Mouse (Mus musculus): Measurements from ENCODE around the gene Klhdc1. TPM values are rescaled to one million over a fixed set of nuclear protein-coding genes. Genes with fewer than 3 reads are reported as not detected.

Gene Klhdc1
- polyA plus RNA-seq, 1 experiment = 5.9 TPM

GRCm38 (mm10) chr12:69300391-69300790 lies 59.4 kb downstream of the Klhdc1 start:
- no peak overlapping the region for H3K27ac ChIP-seq (ENCODE audit: insufficient read depth, low read length)
- 0 out of 2 replicates have a peak, but pooled peaks cover 4% of the 10 kb centered on the region for H3K4me1 ChIP-seq (ENCODE audit: control insufficient read depth, insufficient read depth, low read length)
- H3K4me3 ChIP-seq (ENCODE audit: insufficient read depth, low read length) = no peak overlapping the region
- TF ChIP-seq CTCF (IDR thresholded peaks at IDR 0.05; ENCODE audit: borderline replicate concordance, insufficient read depth, low read length) = no peak
- no peak for TF ChIP-seq POLR2A (IDR thresholded peaks at IDR 0.05; ENCODE audit: low read depth, low read length)

- Histone ChIP-seq H3K27ac (ENCODE audit: insufficient read depth, low read length) (no peak overlapping the region), H3K4me3 (ENCODE audit: insufficient read depth, low read length) (no peak overlapping the region), H3K4me1 (ENCODE audit: control insufficient read depth, insufficient read depth, low read length) (no peaks in the 10 kb centered on the region)
- no peak for TF ChIP-seq POLR2A (IDR thresholded peaks at IDR 0.05; ENCODE audit: low read depth, low read length)
- no peak for TF ChIP-seq CTCF (IDR thresholded peaks at IDR 0.05; ENCODE audit: borderline replicate concordance, insufficient read depth, low read length)
Observed at GRCm38 (mm10) chr12:69302171-69302570, 61.2 kb downstream of the Klhdc1 start.

GRCm38 (mm10) chr12:69304051-69304450 lies 63.1 kb downstream of the Klhdc1 start:
- Histone ChIP-seq H3K4me1 (ENCODE audit: control insufficient read depth, insufficient read depth, low read length) (no peaks in the 10 kb centered on the region), H3K27ac (ENCODE audit: insufficient read depth, low read length) (no peak overlapping the region), H3K4me3 (ENCODE audit: insufficient read depth, low read length) (no peak overlapping the region)
- no peak for TF ChIP-seq CTCF (IDR thresholded peaks at IDR 0.05; ENCODE audit: borderline replicate concordance, insufficient read depth, low read length)
- TF ChIP-seq POLR2A (IDR thresholded peaks at IDR 0.05; ENCODE audit: low read depth, low read length) = no peak

- Histone ChIP-seq H3K4me1 (ENCODE audit: control insufficient read depth, insufficient read depth, low read length) (no peaks in the 10 kb centered on the region), H3K4me3 (ENCODE audit: insufficient read depth, low read length) (no peak overlapping the region), H3K27ac (ENCODE audit: insufficient read depth, low read length) (no peak overlapping the region)
- TF ChIP-seq CTCF (IDR thresholded peaks at IDR 0.05; ENCODE audit: borderline replicate concordance, insufficient read depth, low read length) (no peak), POLR2A (IDR thresholded peaks at IDR 0.05; ENCODE audit: low read depth, low read length) (no peak)
Observed at GRCm38 (mm10) chr12:69306333-69306732, 65.4 kb downstream of the Klhdc1 start.

- Histone ChIP-seq H3K4me3 (ENCODE audit: insufficient read depth, low read length) (no peak overlapping the region), H3K27ac (ENCODE audit: insufficient read depth, low read length) (no peak overlapping the region), H3K4me1 (ENCODE audit: control insufficient read depth, insufficient read depth, low read length) (no peaks in the 10 kb centered on the region)
- no peak for TF ChIP-seq CTCF (IDR thresholded peaks at IDR 0.05; ENCODE audit: borderline replicate concordance, insufficient read depth, low read length)
- TF ChIP-seq POLR2A (IDR thresholded peaks at IDR 0.05; ENCODE audit: low read depth, low read length) = no peak
Observed at GRCm38 (mm10) chr12:69309659-69310058, 68.7 kb downstream of the Klhdc1 start.

GRCm38 (mm10) chr12:69318431-69318830 lies 77.5 kb downstream of the Klhdc1 start:
- TF ChIP-seq CTCF (IDR thresholded peaks at IDR 0.05; ENCODE audit: borderline replicate concordance, insufficient read depth, low read length) = no peak
- no peak for TF ChIP-seq POLR2A (IDR thresholded peaks at IDR 0.05; ENCODE audit: low read depth, low read length)
- Histone ChIP-seq H3K27ac (ENCODE audit: insufficient read depth, low read length) (no peak overlapping the region), H3K4me1 (ENCODE audit: control insufficient read depth, insufficient read depth, low read length) (no peaks in the 10 kb centered on the region), H3K4me3 (ENCODE audit: insufficient read depth, low read length) (no peak overlapping the region)

GRCm38 (mm10) chr12:69331187-69331586 lies 90.2 kb downstream of the Klhdc1 start:
- peak overlapping the region; percentile 52; the same call in 1 of the 2 replicates for H3K27ac ChIP-seq (ENCODE audit: insufficient read depth, low read length)

GRCm38 (mm10) chr12:69332147-69332546 lies 91.2 kb downstream of the Klhdc1 start:
- Histone ChIP-seq H3K27ac (ENCODE audit: insufficient read depth, low read length) (no peak overlapping the region), H3K4me1 (ENCODE audit: control insufficient read depth, insufficient read depth, low read length) (no peaks in the 10 kb centered on the region; the same call in 1 of the 2 replicates), H3K4me3 (ENCODE audit: insufficient read depth, low read length) (no peak overlapping the region)
- TF ChIP-seq CTCF (IDR thresholded peaks at IDR 0.05; ENCODE audit: borderline replicate concordance, insufficient read depth, low read length) (no peak), POLR2A (IDR thresholded peaks at IDR 0.05; ENCODE audit: low read depth, low read length) (no peak)

More at GRCm38 (mm10) chr12:69331187-69331586, 90.2 kb downstream of the Klhdc1 start:
- no peaks in the 10 kb centered on the region; the same call in 1 of the 2 replicates for H3K4me1 ChIP-seq (ENCODE audit: control insufficient read depth, insufficient read depth, low read length)
- TF ChIP-seq CTCF (IDR thresholded peaks at IDR 0.05; ENCODE audit: borderline replicate concordance, insufficient read depth, low read length) = no peak
- H3K4me3 ChIP-seq (ENCODE audit: insufficient read depth, low read length) = no peak overlapping the region

- Histone ChIP-seq H3K4me3 (ENCODE audit: insufficient read depth, low read length) (no peak overlapping the region), H3K4me1 (ENCODE audit: control insufficient read depth, insufficient read depth, low read length) (no peaks in the 10 kb centered on the region; the same call in 1 of the 2 replicates), H3K27ac (ENCODE audit: insufficient read depth, low read length) (no peak overlapping the region)
- TF ChIP-seq POLR2A (IDR thresholded peaks at IDR 0.05; ENCODE audit: low read depth, low read length) (no peak), CTCF (IDR thresholded peaks at IDR 0.05; ENCODE audit: borderline replicate concordance, insufficient read depth, low read length) (no peak)
Observed at GRCm38 (mm10) chr12:69333547-69333946, 92.6 kb downstream of the Klhdc1 start.

Other genes with a start within 250 kb of the Klhdc1 start
- 1,114 and 1,231 TPM in 2 replicates for gene Rps29, start 82.0 kb upstream of the Klhdc1 start, polyA plus RNA-seq (2011; ENCODE audit: insufficient read length, low read depth, missing spikeins)
- 2.6 and 4.7 TPM in 2 replicates for gene Lrr1, start 72.4 kb upstream of the Klhdc1 start, polyA plus RNA-seq (2011; ENCODE audit: insufficient read length, low read depth, missing spikeins)
- 395 and 420 TPM in 2 replicates for gene Rpl36al, start 57.1 kb upstream of the Klhdc1 start, polyA plus RNA-seq (2011; ENCODE audit: insufficient read length, low read depth, missing spikeins)
- 69.7 and 73.2 TPM in 2 replicates for gene Mgat2, start 57.0 kb upstream of the Klhdc1 start, polyA plus RNA-seq (2011; ENCODE audit: insufficient read length, low read depth, missing spikeins)
- 3.7 and 4.4 TPM in 2 replicates for gene Gm49383, start 44.1 kb upstream of the Klhdc1 start, polyA plus RNA-seq (2011; ENCODE audit: insufficient read length, low read depth, missing spikeins)
- gene Dnaaf2, start 42.7 kb upstream of the Klhdc1 start, polyA plus RNA-seq (2011; ENCODE audit: insufficient read length, low read depth, missing spikeins) = 1.9 and 2.8 TPM in 2 replicates
- gene Gm49384, start 36.9 kb upstream of the Klhdc1 start, polyA plus RNA-seq (2011; ENCODE audit: insufficient read length, low read depth, missing spikeins) = 10.8 and 12.2 TPM in 2 replicates
- 10.0 and 11.9 TPM in 2 replicates for gene Pole2, start 13.0 kb upstream of the Klhdc1 start, polyA plus RNA-seq (2011; ENCODE audit: insufficient read length, low read depth, missing spikeins)
- gene Klhdc2, start 55.5 kb downstream of the Klhdc1 start, polyA plus RNA-seq (2011; ENCODE audit: insufficient read length, low read depth, missing spikeins) = 76.8 and 88.5 TPM in 2 replicates
- gene Nemf, start 116.0 kb downstream of the Klhdc1 start, polyA plus RNA-seq (2011; ENCODE audit: insufficient read length, low read depth, missing spikeins) = 57.2 and 70.2 TPM in 2 replicates
- 106 and 119 TPM in 2 replicates for gene Arf6, start 131.0 kb downstream of the Klhdc1 start, polyA plus RNA-seq (2011; ENCODE audit: insufficient read length, low read depth, missing spikeins)
- gene Gm9887, start 131.3 kb downstream of the Klhdc1 start, polyA plus RNA-seq (2011; ENCODE audit: insufficient read length, low read depth, missing spikeins) = not detected in 2 replicates

All from embryonic fibroblast, embryonic 13.5 days (primary cell).